Mouse (Mus musculus) bone marrow, adult 2 months (tissue): ENCODE data around the gene Prkcz. TPM values are rescaled to one million over a fixed set of nuclear protein-coding genes. Genes with fewer than 3 reads are reported as not detected.

Source experiments
- H3K27ac ChIP-seq: fragments of 200-500 bp; 2 replicates; pipeline ENCODE4 v1.5.1; 2012; ENCODE audit warnings: low read depth, mild to moderate bottlenecking, control low read depth, inconsistent platforms, low read length; ENCODE audit not compliant: control insufficient read depth, poor library complexity, insufficient read depth
- H3K4me1 ChIP-seq: fragments of 200-500 bp; 2 replicates; pipeline ENCODE4 v1.6.1; 2011; ENCODE audit warnings: low read length; ENCODE audit not compliant: control insufficient read depth, insufficient read depth
- H3K4me3 ChIP-seq: fragments of 200-500 bp; replicated peaks from 2 replicates; pipeline ENCODE3; 2011; ENCODE audit warnings: mild to moderate bottlenecking, low read depth, low read length, control low read depth; ENCODE audit not compliant: control insufficient read depth
- CTCF ChIP-seq: fragments of 200-500 bp; IDR thresholded peaks from 2 replicates; pipeline ENCODE4 v1.5.1; 2011; ENCODE audit warnings: low read length, control low read depth; ENCODE audit not compliant: control insufficient read depth, insufficient read depth
- POLR2A ChIP-seq: fragments of 200-500 bp; IDR thresholded peaks from 2 replicates; pipeline ENCODE4 v1.6.1; 2011; ENCODE audit warnings: low read depth, mild to moderate bottlenecking, control low read depth, low read length, borderline replicate concordance; ENCODE audit not compliant: control insufficient read depth
- WGBS: fragments of 180-500 bp; shearing (Covaris S2); methylation state at CpG from one replicate; pipeline ENCODE4 v1.1.7; 2018; 5-methylcytosine and 5-hydroxymethylcytosine counted together
- polyA plus RNA-seq: library from polyadenylated mRNA; stranded (reverse); fragments of >200 nt; gene quantifications from 2 replicates; pipeline ENCODE4 v1.2.4, GENCODE M21; 2011; ENCODE audit warnings: low replicate concordance; ENCODE audit not compliant: missing spikeins, insufficient read depth, insufficient read length

Prkcz gene
- polyA plus RNA-seq, 1 experiment: 1.9 TPM

GRCm38 (mm10) chr4:155222552-155222840, 138.7 kb downstream of the Prkcz start, which contains the start of gene Ski:
Gene Ski (minus strand): TSS chr4:155222592.
- peak within 1 kb of the TSS; percentile 95 for H3K27ac ChIP-seq

GRCm38 (mm10) chr4:155221599-155222551, 139.3 kb downstream of the Prkcz start:
- peak overlapping the region; percentile 46 for H3K27ac ChIP-seq
- H3K4me3 ChIP-seq: peak overlapping the region; percentile 79
- peaks cover 27% of the 10 kb centered on the region for H3K4me1 ChIP-seq
- no peak for TF ChIP-seq CTCF
- TF ChIP-seq POLR2A: peak; percentile 45; the same call in 1 of the 2 replicates
- 1% methylated on average over 92 of the region's 93 CpGs for WGBS

More at GRCm38 (mm10) chr4:155222552-155222840, 138.7 kb downstream of the Prkcz start, which contains the start of gene Ski:
- TF ChIP-seq POLR2A (no peak), CTCF (no peak)
- 26% methylated on average over 60 of the region's 63 CpGs for WGBS
- Histone ChIP-seq H3K4me3 (peak within 1 kb of the TSS; percentile 79), H3K4me1 (peaks cover 26% of the 10 kb centered on the region)

- no peak overlapping the region for H3K27ac ChIP-seq
- no peak for TF ChIP-seq CTCF
- no peak for TF ChIP-seq POLR2A
- peak overlapping the region; percentile 79 for H3K4me3 ChIP-seq
- peaks cover 32% of the 10 kb centered on the region for H3K4me1 ChIP-seq
- WGBS: 13% methylated on average over 7 of the region's 7 CpGs
Measured at GRCm38 (mm10) chr4:155221106-155221505, 140.1 kb downstream of the Prkcz start.

- Histone ChIP-seq H3K27ac (no peak overlapping the region), H3K4me1 (peaks cover 32% of the 10 kb centered on the region), H3K4me3 (peak overlapping the region; percentile 79)
- 31% methylated on average over 14 of the region's 14 CpGs for WGBS
- no peak for TF ChIP-seq CTCF
- no peak for TF ChIP-seq POLR2A
Measured at GRCm38 (mm10) chr4:155220213-155221100, 140.7 kb downstream of the Prkcz start.

- no peak for TF ChIP-seq CTCF
- WGBS: 40% methylated on average over 12 of the region's 12 CpGs
Measured at GRCm38 (mm10) chr4:155219271-155220212, 141.6 kb downstream of the Prkcz start.

DNA sequence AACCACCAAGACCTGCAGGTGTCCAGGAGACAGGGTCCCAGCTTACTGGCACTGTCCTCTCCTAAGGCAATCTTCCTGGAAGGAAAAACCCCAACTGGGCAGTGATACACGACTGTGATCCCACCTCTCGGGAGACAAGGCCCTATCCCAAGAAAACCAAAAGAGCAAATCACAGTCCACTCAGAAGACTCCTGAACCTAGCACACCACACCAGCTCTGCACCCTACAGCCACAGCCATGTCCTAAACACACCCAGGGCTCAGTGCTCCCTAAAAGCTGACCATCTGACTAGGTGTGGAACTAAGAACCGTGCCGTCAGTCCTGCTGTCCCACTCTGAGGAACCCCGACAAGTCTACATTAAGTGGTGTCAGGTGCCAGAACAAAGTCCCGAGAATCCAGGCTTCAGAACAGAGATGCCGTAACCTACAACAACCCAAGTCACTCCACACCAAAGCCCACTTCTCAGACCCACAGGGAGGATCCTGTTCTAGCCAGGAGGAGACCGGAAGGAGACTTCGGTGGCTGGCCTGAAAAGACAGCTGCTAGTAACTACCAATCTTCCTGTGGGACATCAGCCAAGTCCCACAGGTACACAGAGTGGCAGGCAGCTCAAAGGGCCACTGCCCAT, 142.9 kb downstream of the Prkcz start:
- 61% methylated on average over 9 of the region's 9 CpGs for WGBS
- Histone ChIP-seq H3K4me1 (peaks cover 31% of the 10 kb centered on the region), H3K27ac (no peak overlapping the region), H3K4me3 (no peak overlapping the region)
- TF ChIP-seq CTCF (no peak), POLR2A (no peak)

More at GRCm38 (mm10) chr4:155219271-155220212, 141.6 kb downstream of the Prkcz start:
- peak overlapping the region; percentile 30 for H3K4me3 ChIP-seq
- no peak overlapping the region for H3K27ac ChIP-seq
- H3K4me1 ChIP-seq: peaks cover 33% of the 10 kb centered on the region

DNA sequence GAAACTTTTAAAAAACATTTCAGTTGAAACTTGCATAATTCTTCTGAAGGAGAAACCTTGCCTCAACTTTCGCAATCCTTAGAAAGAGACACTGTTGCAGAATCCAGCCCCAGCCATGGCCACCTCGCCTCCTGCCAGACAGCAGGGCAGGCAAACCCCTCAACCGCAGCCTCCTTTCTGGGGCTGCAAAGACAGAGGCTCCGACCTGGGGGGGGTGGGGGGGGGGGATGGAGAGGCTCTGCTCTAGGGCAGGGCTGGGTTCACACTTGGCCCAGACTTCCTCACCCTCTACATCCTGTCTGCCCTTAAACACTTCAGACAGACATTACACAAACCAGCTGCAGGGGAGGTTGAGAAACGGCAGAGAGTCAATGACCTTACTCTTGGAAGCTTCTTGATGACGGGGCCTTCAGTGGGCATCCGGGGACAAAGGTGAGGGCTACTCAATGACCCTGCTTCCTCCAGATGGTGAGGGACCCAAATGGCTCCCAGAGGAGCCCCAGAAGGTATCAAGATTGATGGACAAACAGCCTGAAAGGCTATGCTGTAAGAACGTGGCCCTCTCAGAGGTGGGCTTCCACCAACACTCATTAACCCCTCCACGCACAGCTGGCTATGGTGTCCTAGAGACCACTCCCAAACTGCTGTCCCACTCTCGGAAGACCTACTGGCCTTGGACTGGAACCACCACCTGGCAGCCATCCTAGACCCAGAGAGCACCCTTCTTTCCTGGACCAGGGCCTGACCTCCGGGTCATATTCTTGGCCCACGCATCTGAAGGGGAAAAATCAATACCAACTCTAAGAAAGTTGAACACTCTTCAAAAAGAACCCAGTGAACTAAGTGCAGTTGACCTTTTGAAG, 143.7 kb downstream of the Prkcz start:
- WGBS: 27% methylated on average over 12 of the region's 12 CpGs

More for the DNA sequence above, 143.7 kb downstream of the Prkcz start:
- Histone ChIP-seq H3K27ac (peak overlapping the region; percentile 37; the same call in 1 of the 2 replicates), H3K4me3 (no peak overlapping the region), H3K4me1 (peaks cover 31% of the 10 kb centered on the region)
- TF ChIP-seq POLR2A (no peak), CTCF (no peak)
